Mouse (Mus musculus) heart, adult 2 months (tissue): ENCODE results near the gene Osbp2. TPM values are rescaled to one million over a fixed set of nuclear protein-coding genes. Genes with fewer than 3 reads are reported as not detected.

ENCODE experiments used
- DNase-seq, 2 experiments: peaks; one replicate each; pipeline ENCODE4 v3.0.0; 2021
- H3K27ac ChIP-seq: fragments of 200-600 bp; 2 replicates; pipeline ENCODE4 v1.8.1; 2022
- H3K27me3 ChIP-seq: fragments of 200-500 bp; 2 replicates; pipeline ENCODE4 v1.6.1; 2012; ENCODE audit warnings: mild to moderate bottlenecking, low read length, inconsistent platforms, mixed read lengths; ENCODE audit not compliant: control insufficient read depth, insufficient read depth
- H3K36me3 ChIP-seq: fragments of 200-500 bp; 2 replicates; pipeline ENCODE4 v1.6.1; 2012; ENCODE audit warnings: low read length, inconsistent platforms; ENCODE audit not compliant: control insufficient read depth, insufficient read depth
- H3K4me1 ChIP-seq: fragments of 200-500 bp; 2 replicates; pipeline ENCODE4 v1.6.1; 2011; ENCODE audit warnings: low read length; ENCODE audit not compliant: control insufficient read depth, insufficient read depth
- H3K4me3 ChIP-seq: fragments of 200-600 bp; 2 replicates; pipeline ENCODE4 v1.8.1; 2022
- H3K79me2 ChIP-seq: fragments of 200-500 bp; replicated peaks from 2 replicates; pipeline ENCODE4 v1.6.1; 2012; ENCODE audit warnings: mild to moderate bottlenecking, inconsistent platforms, low read length, moderate library complexity, mixed read lengths; ENCODE audit not compliant: control insufficient read depth, insufficient read depth
- H3K9ac ChIP-seq: fragments of 200-500 bp; 2 replicates; pipeline ENCODE4 v1.6.1; 2012; ENCODE audit warnings: low read depth, mild to moderate bottlenecking, control low read depth, inconsistent platforms, low read length, mixed read lengths
- CTCF ChIP-seq: fragments of 200-600 bp; IDR thresholded peaks from 2 replicates; pipeline ENCODE4 v1.8.1; 2022; ENCODE audit warnings: antibody characterized with exemption, mild to moderate bottlenecking, moderate library complexity
- EP300 ChIP-seq: fragments of 200-500 bp; IDR thresholded peaks from 2 replicates; pipeline ENCODE4 v1.6.1; 2011; ENCODE audit warnings: low read depth, low read length, control low read depth; ENCODE audit not compliant: insufficient read depth
- POLR2A ChIP-seq: fragments of 200-500 bp; IDR thresholded peaks from 2 replicates; pipeline ENCODE4 v1.6.1; 2011; ENCODE audit warnings: mild to moderate bottlenecking, low read depth, low read length, control low read depth; ENCODE audit not compliant: insufficient read depth
- WGBS: fragments of 180-500 bp; shearing (Covaris S2); methylation state at CpG from one replicate; pipeline ENCODE4 v1.1.7; 2018; 5-methylcytosine and 5-hydroxymethylcytosine counted together
- intact Hi-C: fragments of 180-260 bp; cut with DNase I; formaldehyde crosslinking; loops from one replicate; pipeline ENCODE4 v1.15.1; 2025
- polyA plus RNA-seq: library from polyadenylated mRNA; depleted of rRNA; stranded (reverse); fragments of >200 nt; gene quantifications from 2 replicates; pipeline ENCODE4 v1.2.3, GENCODE M21; 2012
- total RNA-seq, 2 experiments: library from RNA; stranded (reverse); gene quantifications; 2 replicates each; pipeline ENCODE4 v1.2.3; 2021

Gene Osbp2
- total and polyA plus RNA-seq, 3 experiments: 10.9 to 16.2 (median 12.9) TPM

DNA sequence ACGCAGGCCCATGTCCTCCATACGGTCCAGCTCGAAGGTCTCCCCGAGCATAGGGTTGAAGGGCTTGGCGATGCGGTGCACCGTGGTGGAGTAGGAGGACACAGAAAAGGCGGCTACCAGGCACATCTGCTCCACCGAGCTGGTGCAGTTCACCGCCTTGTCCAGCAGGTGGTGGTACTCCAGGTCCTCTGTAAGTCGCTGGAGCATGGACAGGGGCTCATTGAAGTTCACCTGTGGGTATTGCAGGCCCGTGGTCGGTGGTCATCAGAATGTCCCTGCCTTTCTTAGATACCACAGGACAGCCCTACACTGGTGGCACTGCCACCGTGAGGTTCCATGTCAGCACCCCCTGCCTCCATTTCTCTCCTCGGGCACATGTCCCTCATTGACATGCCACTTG is 149.2 kb downstream of the Osbp2 start:
- no peaks in the 10 kb centered on the region for H3K36me3 ChIP-seq
- 29% methylated on average over 15 of the region's 15 CpGs for WGBS
- H3K9ac ChIP-seq: no peak overlapping the region
- no peaks in the 10 kb centered on the region for H3K27me3 ChIP-seq
- no peak overlapping the region for H3K27ac ChIP-seq
- peak; percentile 95 for TF ChIP-seq CTCF
- TF ChIP-seq POLR2A: no peak
- intact Hi-C loops: loop anchor here (1.0 to 5.0 kb wide), 2 partner anchors 72 to 163 kb away; no protein-coding TSS in a partner anchor
- H3K4me3 ChIP-seq: no peak overlapping the region
- peak; percentile 24 to 64 for DNase-seq
- no peaks in the 10 kb centered on the region for H3K79me2 ChIP-seq
- no peaks in the 10 kb centered on the region for H3K4me1 ChIP-seq

DNA sequence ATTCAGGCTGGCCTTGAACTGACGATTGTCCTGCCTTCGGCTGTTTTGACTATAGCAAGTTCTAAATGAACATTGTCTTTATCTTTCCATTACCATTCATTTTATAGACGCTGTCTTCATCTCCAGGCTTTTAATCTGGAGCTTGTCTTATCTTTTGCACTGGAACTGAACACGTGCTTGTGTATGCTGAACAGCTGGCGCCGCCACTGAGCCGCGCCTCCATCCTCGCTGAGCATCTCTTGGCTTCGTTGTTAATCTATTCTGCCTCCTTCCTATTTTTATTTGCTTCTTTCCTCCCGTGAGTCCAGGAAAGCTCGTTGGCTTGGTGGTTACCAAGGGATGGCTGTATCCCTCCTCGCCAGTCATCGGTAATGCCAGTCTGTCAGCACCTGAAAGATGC is 153.5 kb downstream of the Osbp2 start:
- Histone ChIP-seq H3K4me1 (no peaks in the 10 kb centered on the region), H3K79me2 (no peaks in the 10 kb centered on the region), H3K4me3 (no peak overlapping the region), H3K36me3 (no peaks in the 10 kb centered on the region), H3K9ac (no peak overlapping the region), H3K27ac (no peak overlapping the region), H3K27me3 (no peaks in the 10 kb centered on the region)
- 60% methylated on average over 14 of the region's 14 CpGs for WGBS
- DNase-seq: no peak
- intact Hi-C loops: loop anchor here (5.0 kb wide), 1 partner anchor 167 kb away; no protein-coding TSS in a partner anchor
- TF ChIP-seq EP300 (no peak), POLR2A (no peak), CTCF (no peak)

DNA sequence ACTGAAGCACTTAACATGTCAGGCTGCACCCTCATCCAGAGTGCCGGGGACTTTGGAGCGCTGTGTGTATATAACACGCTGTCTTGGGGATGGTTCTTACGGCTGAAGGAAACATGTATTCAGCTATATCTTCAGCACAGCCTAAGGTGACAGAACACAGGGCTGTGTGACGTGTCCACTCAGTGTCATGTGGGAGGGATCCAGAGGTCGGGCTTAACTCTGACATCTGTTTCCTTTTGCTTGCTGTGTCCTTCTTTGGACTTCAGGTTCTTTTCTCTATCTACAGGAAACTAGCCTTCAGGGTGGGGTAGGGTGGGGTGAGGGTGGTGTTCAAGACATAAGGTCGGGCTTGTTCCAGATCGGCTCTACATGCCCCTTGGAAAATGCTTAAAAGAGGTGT is 156.6 kb downstream of the Osbp2 start:
- H3K4me3 ChIP-seq: no peak overlapping the region
- DNase-seq: no peak
- no peak overlapping the region for H3K27ac ChIP-seq
- no peaks in the 10 kb centered on the region for H3K36me3 ChIP-seq
- no peaks in the 10 kb centered on the region for H3K27me3 ChIP-seq
- H3K4me1 ChIP-seq: no peaks in the 10 kb centered on the region
- intact Hi-C loops: no loop called here
- WGBS: 51% methylated on average over 8 of the region's 8 CpGs
- no peaks in the 10 kb centered on the region for H3K79me2 ChIP-seq
- TF ChIP-seq POLR2A (no peak), EP300 (no peak)
- no peak overlapping the region for H3K9ac ChIP-seq

DNA sequence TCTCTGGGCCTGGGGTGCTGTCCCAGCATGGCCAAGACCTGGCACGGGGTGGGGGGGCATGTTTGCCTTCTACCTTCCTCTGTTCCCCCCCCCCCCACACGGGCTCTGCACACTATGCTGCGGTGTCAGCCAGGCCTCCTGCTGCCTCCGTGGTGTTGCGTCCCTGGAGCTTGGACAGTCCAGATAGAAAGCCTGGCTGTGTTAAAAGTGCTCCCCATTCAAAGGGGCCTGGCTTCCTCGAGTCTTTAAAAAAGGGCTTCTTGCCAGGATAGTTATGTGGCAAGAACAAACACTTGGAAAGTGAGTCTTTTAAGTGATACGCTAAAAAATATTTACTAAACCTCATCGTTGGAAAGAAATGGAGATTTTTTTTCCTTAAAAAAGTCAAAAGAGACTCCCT is 159.3 kb downstream of the Osbp2 start:
- no peak overlapping the region for H3K9ac ChIP-seq
- H3K27me3 ChIP-seq: no peaks in the 10 kb centered on the region
- intact Hi-C loops: no loop called here
- WGBS: 60% methylated on average over 8 of the region's 8 CpGs
- no peaks in the 10 kb centered on the region for H3K79me2 ChIP-seq
- TF ChIP-seq CTCF: no peak
- no peak for TF ChIP-seq EP300
- TF ChIP-seq POLR2A: no peak
- DNase-seq: no peak
- H3K4me3 ChIP-seq: no peak overlapping the region
- no peak overlapping the region for H3K27ac ChIP-seq
- no peaks in the 10 kb centered on the region for H3K4me1 ChIP-seq
- H3K36me3 ChIP-seq: no peaks in the 10 kb centered on the region

DNA sequence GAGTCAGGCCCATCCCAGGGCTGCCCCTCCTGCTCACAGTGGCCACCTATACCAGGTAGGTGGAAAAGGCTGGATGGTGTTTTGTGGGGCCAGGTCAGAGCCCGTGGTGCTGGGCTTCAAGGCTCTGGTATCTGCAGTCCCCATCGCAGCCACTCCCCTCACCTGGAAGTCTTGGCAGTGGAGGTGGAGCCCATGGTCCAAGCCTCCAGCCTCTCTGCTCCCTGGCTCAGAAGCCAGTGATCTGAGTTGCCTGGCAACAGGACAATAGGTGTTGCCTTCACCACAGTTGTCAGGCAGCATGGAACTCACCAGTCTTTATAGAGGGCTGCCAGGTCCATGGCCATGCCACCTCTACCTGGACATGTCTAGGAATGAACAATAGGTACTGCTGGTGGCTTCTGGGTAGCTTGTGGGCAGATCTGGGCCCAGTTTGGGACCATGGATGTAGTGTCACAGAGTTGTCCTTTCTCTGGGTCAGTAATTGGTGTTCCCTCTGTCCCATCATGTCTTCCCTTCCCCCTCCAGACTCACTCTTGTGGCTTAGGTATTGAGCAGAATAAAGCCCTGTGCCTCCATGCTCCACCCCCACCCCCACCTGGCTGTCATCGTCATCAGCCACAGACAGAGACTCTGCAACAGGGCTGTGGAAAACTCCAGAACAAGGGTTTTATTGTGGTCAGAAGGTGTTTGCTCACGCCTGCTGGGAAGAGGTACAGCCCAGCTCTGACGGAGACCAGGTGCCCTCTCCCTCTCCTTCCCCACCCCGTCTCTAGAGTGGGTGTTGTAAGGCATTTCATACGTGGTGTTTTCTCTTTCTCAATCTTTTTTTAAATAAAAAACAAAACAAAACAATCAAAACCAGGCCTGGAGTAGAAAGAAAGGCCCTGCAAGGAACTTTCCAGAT is 160.4 kb downstream of the Osbp2 start:
- Histone ChIP-seq H3K4me3 (no peak overlapping the region), H3K27me3 (no peaks in the 10 kb centered on the region), H3K79me2 (no peaks in the 10 kb centered on the region), H3K9ac (no peak overlapping the region), H3K27ac (no peak overlapping the region), H3K36me3 (no peaks in the 10 kb centered on the region), H3K4me1 (no peaks in the 10 kb centered on the region)
- no peak for DNase-seq
- 84% methylated on average over 7 of the region's 7 CpGs for WGBS
- intact Hi-C loops: no loop called here
- TF ChIP-seq POLR2A (no peak), EP300 (no peak), CTCF (no peak)

DNA sequence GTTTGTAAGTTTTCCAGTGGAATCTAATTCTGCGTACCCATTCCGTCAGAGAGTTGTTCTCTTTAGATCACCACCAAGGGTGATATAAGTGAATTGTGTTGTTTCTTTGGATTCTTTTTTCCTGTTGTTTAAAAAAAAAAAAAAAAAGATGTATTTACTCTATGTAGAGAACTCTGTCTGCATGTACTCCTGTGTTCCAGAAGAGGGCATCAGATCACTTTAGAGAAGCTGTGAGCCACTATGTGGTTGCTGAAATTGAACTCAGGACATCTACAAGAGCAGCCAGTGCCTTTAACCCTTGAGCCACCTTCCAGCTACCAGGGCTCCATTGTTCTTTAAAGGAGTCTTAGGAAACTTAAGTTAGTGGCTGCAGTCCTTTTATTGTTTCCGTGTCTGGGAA is 166.3 kb downstream of the Osbp2 start:
- H3K4me3 ChIP-seq: no peak overlapping the region
- 84% methylated on average over 3 of the region's 3 CpGs for WGBS
- no peak overlapping the region for H3K27ac ChIP-seq
- H3K27me3 ChIP-seq: no peaks in the 10 kb centered on the region
- H3K4me1 ChIP-seq: no peaks in the 10 kb centered on the region
- intact Hi-C loops: loop anchor here (5.0 kb wide), 1 partner anchor 90 kb away; no protein-coding TSS in a partner anchor
- no peak for DNase-seq
- no peaks in the 10 kb centered on the region for H3K36me3 ChIP-seq
- H3K9ac ChIP-seq: no peak overlapping the region
- TF ChIP-seq CTCF (peak; percentile 43), POLR2A (no peak)
- no peaks in the 10 kb centered on the region for H3K79me2 ChIP-seq
